ENCODE assay signal across 8 mouse cellular contexts in genomic region chr1:82725026-82725874, GRCm38 (mm10). TPM values are rescaled to one million over a fixed set of nuclear protein-coding genes. Genes with fewer than 3 reads are reported as not detected.
A peak's percentile ranks its signal among the peaks of the same experiment; 100 is the strongest.
DNase-seq lines count a peak whose midpoint lies in the region; ATAC-seq lines count a peak whose summit lies in the region.

No protein-coding gene starts in this region.

- intact Hi-C loops in heart, postnatal 25 days (cut with DNase I), result loop anchor here (10.0 kb wide), 1 partner anchor 120 kb away; no protein-coding TSS in a partner anchor
- intact Hi-C loops in gastrocnemius, postnatal 14 days (cut with DNase I; ENCODE audit: low total_unique reads), result no loop called here

- H3K27ac ChIP-seq in heart, embryonic 16.5 days (ENCODE audit: low read length), result peak overlapping the region; percentile 77
- peak overlapping the region; percentile 94 for H3K27ac ChIP-seq in liver, embryonic 13.5 days
- peak overlapping the region; percentile 78; the same call in 1 of the 2 replicates for H3K27ac ChIP-seq in stomach, embryonic 15.5 days

- 2% methylated on average over 37 of the region's 37 CpGs for WGBS in heart, embryonic 16.5 days
- WGBS in liver, embryonic 13.5 days (ENCODE audit: insufficient replicate concordance), result 2% methylated on average over 37 of the region's 37 CpGs
- 1% methylated on average over 37 of the region's 37 CpGs for WGBS in stomach, embryonic 15.5 days

- peak overlapping the region; percentile 87 for H3K4me3 ChIP-seq in heart, embryonic 16.5 days (ENCODE audit: low read length)
- H3K4me3 ChIP-seq in liver, embryonic 13.5 days (replicated peaks), result peak overlapping the region; percentile 86
- peak overlapping the region; percentile 93 for H3K4me3 ChIP-seq in stomach, embryonic 15.5 days (replicated peaks)

- peaks cover 4% of the 10 kb centered on the region; the same call in 1 of the 2 replicates for H3K27me3 ChIP-seq in heart, embryonic 16.5 days (ENCODE audit: control insufficient read depth, insufficient read depth, low read length)
- 0 out of 2 replicates have a peak, but pooled peaks cover 4% of the 10 kb centered on the region for H3K27me3 ChIP-seq in liver, embryonic 13.5 days
- H3K27me3 ChIP-seq in stomach, embryonic 15.5 days (replicated peaks), result peaks cover 3% of the 10 kb centered on the region; the same call in 1 of the 2 replicates

- no peak for DNase-seq in heart, postnatal 25 days (ENCODE audit: low spot score)
- DNase-seq in CD4-positive helper T cell, adult 2 months (ENCODE audit: low read depth, low spot score), result peak; percentile 2
- peak; percentile 88 to 89 for DNase-seq in adrenal gland, postnatal 36 days
- DNase-seq in gastrocnemius, postnatal 14 days, result peak; percentile 85
- DNase-seq in liver, embryonic 13.5 days, result peak; percentile 78
- no peak for DNase-seq in layer of hippocampus, adult 9-10 months (ENCODE audit: low spot score)

- peak overlapping the region; percentile 96 for H3K9ac ChIP-seq in heart, embryonic 16.5 days (ENCODE audit: low read length)
- H3K9ac ChIP-seq in liver, embryonic 13.5 days, result peak overlapping the region; percentile 94
- peak overlapping the region; percentile 98 for H3K9ac ChIP-seq in stomach, embryonic 15.5 days

- H3K36me3 ChIP-seq in heart, embryonic 16.5 days (ENCODE audit: control insufficient read depth, insufficient read depth), result peaks cover 15% of the 10 kb centered on the region
- peaks cover 24% of the 10 kb centered on the region for H3K36me3 ChIP-seq in liver, embryonic 13.5 days
- peaks cover 9% of the 10 kb centered on the region for H3K36me3 ChIP-seq in stomach, embryonic 15.5 days

- H3K4me1 ChIP-seq in heart, embryonic 16.5 days (ENCODE audit: control insufficient read depth, insufficient read depth, low read length), result peaks cover 9% of the 10 kb centered on the region
- H3K4me1 ChIP-seq in liver, embryonic 13.5 days (replicated peaks), result peaks cover 30% of the 10 kb centered on the region
- H3K4me1 ChIP-seq in stomach, embryonic 15.5 days, result peaks cover 10% of the 10 kb centered on the region; the same call in 1 of the 2 replicates

- H3K4me2 ChIP-seq in heart, embryonic 16.5 days (ENCODE audit: low read depth, low read length), result peak overlapping the region; percentile 97
- H3K4me2 ChIP-seq in liver, embryonic 13.5 days, result peak overlapping the region; percentile 94
- peak overlapping the region; percentile 87 for H3K4me2 ChIP-seq in stomach, embryonic 15.5 days

- peak; percentile 97 for ATAC-seq in heart, embryonic 16.5 days (replicated peaks; ENCODE audit: extremely low read depth, insufficient read depth, low FRiP score)
- peak; percentile 97 for ATAC-seq in liver, embryonic 13.5 days (ENCODE audit: low read depth)
- peak; percentile 96 for ATAC-seq in stomach, embryonic 15.5 days (ENCODE audit: insufficient read depth, low FRiP score, low read depth)

- no peaks in the 10 kb centered on the region for H3K9me3 ChIP-seq in heart, embryonic 16.5 days (replicated peaks; ENCODE audit: control insufficient read depth, low read length)
- no peaks in the 10 kb centered on the region for H3K9me3 ChIP-seq in liver, embryonic 13.5 days (replicated peaks)
- H3K9me3 ChIP-seq in stomach, embryonic 15.5 days, result no peaks in the 10 kb centered on the region

RNA-seq across cellular contexts. Expression of gene Mff, which starts 0.6 kb away (rescaled TPM):
- 237 and 262 TPM in 2 replicates for polyA plus RNA-seq in heart, embryonic 16.5 days (2015; fragmentation: Nextera tagmentation; extraction: Ambion mirVana)
- 100 to 1,000 TPM; 178 to 193 TPM for total RNA-seq in heart, postnatal 25 days (2021)
- 100 to 1,000 TPM; 118 to 136 TPM for total RNA-seq in adrenal gland, postnatal 36 days (2021)
- 100 to 1,000 TPM; 116 to 131 TPM for total RNA-seq in gastrocnemius, postnatal 14 days (2021)
- polyA plus RNA-seq in liver, embryonic 13.5 days (2015; fragmentation: Nextera tagmentation; extraction: Ambion mirVana), result 198 and 211 TPM in 2 replicates
- polyA plus RNA-seq in stomach, embryonic 15.5 days (2015; fragmentation: Nextera tagmentation; extraction: Ambion mirVana), result 175 and 178 TPM in 2 replicates

RNA-seq across cellular contexts. Expression of gene Tm4sf20, which starts 43.0 kb away (rescaled TPM):
- 0.67 TPM in 1 of 2 replicates, not detected in the other for polyA plus RNA-seq in heart, embryonic 16.5 days (2015; fragmentation: Nextera tagmentation; extraction: Ambion mirVana)
- total RNA-seq in heart, postnatal 25 days (2021), result not detected
- total RNA-seq in adrenal gland, postnatal 36 days (2021), result not detected
- total RNA-seq in gastrocnemius, postnatal 14 days (2021), result not detected
- 0.25 TPM in 1 of 2 replicates, not detected in the other for polyA plus RNA-seq in liver, embryonic 13.5 days (2015; fragmentation: Nextera tagmentation; extraction: Ambion mirVana)
- polyA plus RNA-seq in stomach, embryonic 15.5 days (2015; fragmentation: Nextera tagmentation; extraction: Ambion mirVana), result 28.3 and 35.1 TPM in 2 replicates

RNA-seq across cellular contexts. Expression of gene Gm47791, which starts 45.8 kb away (rescaled TPM):
- not detected in 2 replicates for polyA plus RNA-seq in heart, embryonic 16.5 days (2015; fragmentation: Nextera tagmentation; extraction: Ambion mirVana)
- total RNA-seq in heart, postnatal 25 days (2021), result not detected
- total RNA-seq in adrenal gland, postnatal 36 days (2021), result not detected
- total RNA-seq in gastrocnemius, postnatal 14 days (2021), result not detected
- not detected in 2 replicates for polyA plus RNA-seq in liver, embryonic 13.5 days (2015; fragmentation: Nextera tagmentation; extraction: Ambion mirVana)
- not detected in 2 replicates for polyA plus RNA-seq in stomach, embryonic 15.5 days (2015; fragmentation: Nextera tagmentation; extraction: Ambion mirVana)

Comparison
In these comparisons a context has a peak if more than half of its experiments do, and no peak if none do; other contexts are left out.
1. DNase-seq: peak in CD4-positive helper T cell, adult 2 months (single experiment), adrenal gland, postnatal 36 days (2 of 2), gastrocnemius, postnatal 14 days (single experiment) and liver, embryonic 13.5 days (single experiment); none in heart, postnatal 25 days (single experiment) and layer of hippocampus, adult 9-10 months (single experiment).
2. Peak in every context shown above with its lines, with median percentiles within 50 percentile points of each other: ATAC-seq, H3K27ac ChIP-seq, H3K4me2 ChIP-seq, H3K4me3 ChIP-seq and H3K9ac ChIP-seq.